Mouse (Mus musculus) adrenal gland, adult 18-20 months (tissue): Measurements from ENCODE around the gene Mta3. TPM values are rescaled to one million over a fixed set of nuclear protein-coding genes. Genes with fewer than 3 reads are reported as not detected.

Experiments
- DNase-seq, 2 experiments: peaks; one replicate each; pipeline ENCODE4 v3.0.0; 2021 to 2022; ENCODE audit warnings: low spot score in 2 of 2
- long read RNA-seq, 2 experiments: library from polyadenylated mRNA; stranded (forward); transcript quantifications; one replicate each; pipeline ENCODE4 v2.0.0; 2021
- total RNA-seq, 2 experiments: library from RNA; stranded (reverse); gene quantifications; 1 replicate in 1 of 2; 2 replicates in 1 of 2; pipeline ENCODE4 v1.2.3; 2021

The Mta3 gene
- total RNA-seq = 10 to 100 TPM; 44.2 to 52.3 TPM
- long read RNA-seq, experiment 1, transcript Mta3-203 (14 exons, 1,723 nt) = minor isoform, 9 of 56 reads
- long read RNA-seq, experiment 1, transcript Mta3-202 (14 exons, 1,728 nt) = major isoform, 10 of 56 reads
- long read RNA-seq, experiment 1, partial matches to known transcripts = 1 of 56 reads
- long read RNA-seq, experiment 1, other reads (novel, unspliced or antisense) = 36 of 56 reads
- long read RNA-seq, experiment 2, transcript Mta3-203 (14 exons, 1,723 nt) = major isoform, 60 of 182 reads
- long read RNA-seq, experiment 2, transcript Mta3-202 (14 exons, 1,728 nt) = minor isoform, 18 of 182 reads
- long read RNA-seq, experiment 2, partial matches to known transcripts = 7 of 182 reads
- long read RNA-seq, experiment 2, other reads (novel, unspliced or antisense) = 97 of 182 reads

- DNase-seq = peak; percentile 79 to 81
Measured at GRCm38 (mm10) chr17:83706116-83706593, at the start of gene Mta3. Gene Mta3 (plus strand): TSS chr17:83706163.

- DNase-seq = no peak
Measured at GRCm38 (mm10) chr17:83657375-83657774, 48.6 kb upstream of the Mta3 start.

DNA sequence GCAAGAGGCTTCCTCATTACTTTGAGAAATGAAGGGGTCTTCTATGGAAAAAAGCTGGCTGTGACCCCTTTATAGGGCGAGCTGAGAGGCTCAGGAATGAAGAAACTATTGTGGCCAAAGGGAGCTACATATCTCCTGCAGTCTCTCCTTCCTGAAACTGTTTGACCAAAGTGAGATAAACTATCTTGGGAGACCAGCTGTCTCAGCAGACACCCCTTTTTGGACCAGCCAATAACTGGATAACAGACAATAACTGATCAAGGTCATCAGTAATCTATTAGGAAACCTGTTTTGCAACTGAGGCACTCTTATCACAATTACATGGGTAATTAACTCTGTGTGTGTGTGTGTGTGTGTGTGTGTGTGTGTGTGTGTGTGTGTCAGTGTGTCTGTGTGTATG lies 47.0 kb upstream of the Mta3 start:
- no peak for DNase-seq

- no peak for DNase-seq
Measured at GRCm38 (mm10) chr17:83664761-83665160, 41.2 kb upstream of the Mta3 start.

GRCm38 (mm10) chr17:83666597-83667287 lies 39.2 kb upstream of the Mta3 start:
- DNase-seq = no peak

GRCm38 (mm10) chr17:83667934-83668690 lies 37.9 kb upstream of the Mta3 start:
- no peak for DNase-seq

- no peak for DNase-seq
Measured at GRCm38 (mm10) chr17:83672685-83673084, 33.3 kb upstream of the Mta3 start.

GRCm38 (mm10) chr17:83677370-83677769 lies 28.6 kb upstream of the Mta3 start:
- no peak for DNase-seq

GRCm38 (mm10) chr17:83681977-83682376 lies 24.0 kb upstream of the Mta3 start:
- DNase-seq = no peak

- DNase-seq = no peak
Measured at GRCm38 (mm10) chr17:83684475-83684874, 21.5 kb upstream of the Mta3 start.

- no peak for DNase-seq
Measured at GRCm38 (mm10) chr17:83690418-83690817, 15.5 kb upstream of the Mta3 start.

GRCm38 (mm10) chr17:83691379-83691778 lies 14.6 kb upstream of the Mta3 start:
- DNase-seq = no peak

GRCm38 (mm10) chr17:83693941-83694340 lies 12.0 kb upstream of the Mta3 start:
- peak in 1 of 2 experiments; percentile 32 for DNase-seq

- no peak for DNase-seq
Measured at GRCm38 (mm10) chr17:83695785-83696184, 10.2 kb upstream of the Mta3 start.

GRCm38 (mm10) chr17:83699062-83699724 lies 6.8 kb upstream of the Mta3 start:
- DNase-seq = no peak

DNA sequence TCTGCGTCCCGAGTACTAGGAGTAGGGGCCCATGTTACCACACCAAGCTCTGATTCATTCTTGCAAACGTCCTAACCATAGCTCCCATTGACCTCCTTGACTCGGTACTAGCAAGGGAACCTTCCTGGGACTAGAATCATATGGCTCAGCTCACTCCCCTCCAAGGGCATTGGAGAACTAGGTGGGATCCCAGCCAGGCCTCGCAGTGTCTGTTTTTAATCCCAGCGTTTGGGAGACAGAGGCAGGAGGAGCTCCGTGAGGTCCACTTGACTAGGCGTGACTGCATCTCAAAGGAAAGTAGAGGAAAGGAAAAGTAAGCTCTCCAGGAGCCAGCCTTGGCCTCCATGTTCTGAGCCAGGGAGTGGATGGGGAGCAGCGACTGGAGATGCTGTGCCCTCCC lies 5.8 kb upstream of the Mta3 start:
- DNase-seq = no peak

DNA sequence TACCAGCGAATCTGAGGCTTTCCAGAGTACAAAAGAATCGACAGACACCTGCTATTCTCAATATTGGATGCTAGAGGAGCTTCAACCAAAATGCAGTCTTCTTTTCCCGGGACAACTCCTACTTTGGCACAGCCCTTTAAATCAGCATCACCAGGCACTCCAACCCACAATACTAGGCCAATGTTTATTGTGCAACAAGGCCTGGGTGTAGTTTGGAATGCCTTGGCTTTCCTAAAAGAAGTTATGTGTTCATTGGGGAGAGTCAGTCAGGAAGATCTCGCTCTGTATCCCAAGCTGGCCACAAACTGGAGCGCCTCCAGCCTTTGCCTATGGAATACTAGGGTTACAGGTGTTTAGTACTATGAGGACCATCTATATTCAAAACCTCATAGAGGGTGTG lies 1.5 kb upstream of the Mta3 start:
- no peak for DNase-seq

- DNase-seq = peak; percentile 41 to 46
Measured at GRCm38 (mm10) chr17:83705352-83706115, 429 bp upstream of the Mta3 start.

DNA sequence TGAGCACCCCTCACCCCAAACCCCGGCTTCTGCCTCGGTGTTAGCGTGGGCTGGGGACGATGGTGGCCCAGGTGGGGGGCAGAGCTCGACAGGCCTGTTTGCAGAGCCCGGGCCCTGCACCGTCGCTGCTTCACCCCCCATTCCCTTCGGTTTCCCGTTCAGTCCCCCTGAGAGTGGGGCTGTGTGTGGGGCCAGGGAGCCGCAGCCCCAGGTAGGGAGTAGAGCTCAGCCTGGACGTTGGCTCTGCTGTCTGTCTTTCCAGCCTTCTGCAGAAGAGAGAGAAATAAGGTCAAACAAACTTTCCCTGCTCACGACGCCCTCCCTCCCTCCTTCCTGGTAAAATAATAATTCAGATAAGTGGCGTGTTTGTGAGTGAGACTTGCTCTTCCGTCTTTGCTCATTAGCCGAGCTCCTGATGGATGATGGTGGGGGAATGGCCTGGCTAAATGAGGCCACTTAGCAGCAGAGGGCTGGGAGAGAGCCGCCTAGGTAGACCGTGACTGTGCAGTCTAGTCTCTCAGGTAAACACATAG lies 697 bp downstream of the Mta3 start:
- DNase-seq = peak; percentile 54 to 57

- DNase-seq = no peak
Measured at GRCm38 (mm10) chr17:83707372-83707771, 1.4 kb downstream of the Mta3 start.
